Mouse (Mus musculus) left cerebral cortex, adult 18-20 months (tissue): ENCODE data around the gene Hinfp. TPM values are rescaled to one million over a fixed set of nuclear protein-coding genes. Genes with fewer than 3 reads are reported as not detected.
"Not testable (repeated sequence)": the region's sequence is repeated elsewhere in the genome, so short reads cannot be mapped to it uniquely, and the experiment has no call there.

Experiments
- DNase-seq, 2 experiments: peaks; one replicate each; pipeline ENCODE4 v3.0.0; 2021 to 2022; ENCODE audit warnings: low spot score in 2 of 2, mixed read lengths in 1 of 2
- total RNA-seq, 2 experiments: library from RNA; stranded (reverse); gene quantifications; 2 replicates each; pipeline ENCODE4 v1.2.3; 2021

The Hinfp gene
- total RNA-seq, 2 experiments from 2014 or later: 29.1 to 36.1 TPM

DNA sequence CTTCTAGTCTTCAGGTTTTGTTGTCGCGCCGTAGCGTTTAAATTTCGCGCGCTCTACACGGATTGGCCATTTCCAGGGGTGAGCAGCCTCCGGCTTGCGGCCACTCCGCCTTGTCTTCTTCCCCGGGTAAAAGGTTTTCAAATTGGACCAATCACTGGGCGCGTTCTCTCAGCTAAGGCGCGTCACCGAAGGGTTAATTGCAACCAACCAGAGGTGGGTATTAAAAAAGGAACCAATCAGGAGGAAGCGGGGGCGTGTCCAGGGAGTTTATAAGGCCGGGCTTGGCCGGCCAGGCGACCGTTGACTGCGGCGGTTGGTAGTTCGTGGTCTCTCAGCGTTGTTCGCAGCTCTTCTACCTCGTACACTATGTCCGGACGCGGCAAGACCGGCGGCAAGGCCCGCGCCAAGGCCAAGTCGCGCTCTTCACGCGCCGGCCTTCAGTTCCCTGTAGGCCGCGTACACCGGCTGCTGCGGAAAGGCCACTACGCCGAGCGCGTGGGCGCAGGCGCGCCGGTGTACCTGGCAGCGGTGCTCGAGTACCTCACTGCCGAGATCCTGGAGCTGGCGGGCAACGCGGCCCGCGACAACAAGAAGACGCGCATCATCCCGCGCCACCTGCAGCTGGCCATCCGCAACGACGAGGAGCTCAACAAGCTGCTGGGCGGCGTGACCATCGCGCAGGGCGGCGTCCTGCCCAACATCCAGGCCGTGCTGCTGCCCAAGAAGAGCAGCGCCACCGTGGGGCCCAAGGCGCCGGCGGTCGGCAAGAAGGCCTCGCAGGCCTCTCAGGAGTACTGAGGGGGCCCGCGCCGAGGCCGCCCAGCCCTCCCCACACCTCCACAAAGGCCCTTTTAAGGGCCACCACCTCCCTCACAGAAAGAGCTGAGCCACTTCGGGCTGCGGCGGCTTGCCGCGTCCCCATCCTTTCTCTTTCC is 29.2 kb upstream of the Hinfp start, which contains the start of gene H2afx:
Gene H2afx (plus strand): TSS at position 299 of the 935 bp plus-strand sequence.
- DNase-seq: peak; percentile 97 to 98

DNA sequence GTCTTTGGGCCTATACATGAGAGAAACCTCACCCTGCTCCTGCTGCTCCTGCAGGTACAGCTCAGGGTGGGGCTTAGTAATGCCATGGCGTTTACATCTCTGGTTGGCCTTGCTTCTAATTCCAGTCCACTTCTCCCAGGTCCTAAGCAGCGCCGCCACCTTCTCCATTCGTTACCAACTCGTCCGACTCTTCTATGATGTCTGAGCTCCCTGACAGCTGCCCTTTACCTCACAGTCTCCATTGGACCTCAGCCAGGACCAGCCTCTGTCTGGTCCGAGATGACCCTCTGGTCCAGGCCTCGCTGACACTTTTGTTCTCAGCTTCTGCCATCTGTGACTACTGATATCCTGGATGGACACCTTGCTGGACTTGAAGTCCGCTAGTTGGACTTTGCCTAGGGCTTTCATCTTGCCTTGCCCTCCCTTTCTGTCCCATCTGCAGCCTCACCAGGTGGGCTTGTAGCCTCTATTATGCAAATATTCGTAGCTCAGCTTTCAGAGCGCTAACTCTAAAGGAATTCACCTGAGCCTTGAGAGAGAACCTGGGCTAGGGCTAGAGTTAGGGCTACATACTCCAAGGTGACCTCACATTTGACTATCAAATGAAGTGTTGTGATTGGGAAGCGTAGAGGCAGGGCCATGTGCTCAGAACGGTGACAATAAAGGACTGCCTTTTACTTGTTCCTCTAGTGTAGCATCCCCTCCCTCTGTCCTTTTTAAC is 27.6 kb upstream of the Hinfp start:
- DNase-seq: no peak

- DNase-seq: no peak
These were observed 25.3 kb upstream of the Hinfp start for GRCm38 (mm10) chr9:44330736-44331135.

DNA sequence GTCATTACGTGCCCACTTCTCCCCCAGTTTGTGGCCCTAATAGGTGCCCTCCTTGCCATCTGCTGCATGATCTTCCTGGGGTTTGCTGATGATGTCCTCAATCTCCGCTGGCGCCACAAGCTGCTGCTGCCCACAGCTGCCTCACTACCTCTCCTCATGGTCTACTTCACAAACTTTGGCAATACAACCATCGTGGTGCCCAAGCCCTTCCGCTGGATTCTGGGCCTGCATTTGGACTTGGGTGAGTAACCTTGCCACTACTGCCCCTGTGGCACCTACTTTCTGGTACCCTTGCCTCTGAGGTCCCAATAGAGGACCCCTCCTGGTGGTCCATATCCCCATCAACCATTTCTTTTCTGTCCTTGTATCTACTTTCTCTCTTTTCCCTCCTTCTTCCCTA is 22.5 kb upstream of the Hinfp start:
- no peak for DNase-seq

- DNase-seq: no peak
These were observed 21.7 kb upstream of the Hinfp start for GRCm38 (mm10) chr9:44327064-44327711.

GRCm38 (mm10) chr9:44326371-44327063 is 21.0 kb upstream of the Hinfp start:
- peak; percentile 81 to 87 for DNase-seq

DNA sequence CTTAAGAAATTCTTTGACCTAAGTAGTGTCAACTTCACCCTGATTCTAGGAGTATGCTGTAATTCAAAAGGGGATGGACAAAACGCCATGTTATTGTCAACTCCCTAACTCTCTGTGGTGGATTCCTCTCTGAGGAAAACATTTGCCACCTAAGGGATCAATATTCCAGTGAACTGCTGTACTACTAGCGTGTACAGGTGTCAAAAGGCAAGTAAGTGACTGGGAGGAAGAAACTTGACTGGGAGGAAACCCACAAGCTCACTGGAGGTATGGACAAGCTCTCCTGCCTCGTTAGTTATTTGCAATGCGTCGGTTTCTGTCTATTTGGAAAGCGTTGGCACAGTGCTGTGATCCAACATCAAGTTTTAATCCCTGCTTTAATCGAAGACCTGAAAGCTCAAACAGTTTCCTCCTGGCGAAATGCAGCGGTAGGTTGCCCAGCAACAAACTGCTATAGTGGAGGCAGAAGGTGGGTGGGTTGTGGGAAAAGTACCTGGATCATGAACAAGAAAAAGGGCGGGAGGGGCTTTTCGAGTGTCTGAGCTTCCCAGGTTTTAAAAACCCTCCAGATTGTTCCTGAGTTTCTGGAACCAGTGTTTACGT is 20.4 kb upstream of the Hinfp start, which contains the start of gene Dpagt1:
Gene Dpagt1 (plus strand): TSS at position 252 of the 603 bp plus-strand sequence.
- DNase-seq: no peak

- DNase-seq: not testable (repeated sequence)
These were observed 19.7 kb upstream of the Hinfp start for GRCm38 (mm10) chr9:44325032-44325767.

DNA sequence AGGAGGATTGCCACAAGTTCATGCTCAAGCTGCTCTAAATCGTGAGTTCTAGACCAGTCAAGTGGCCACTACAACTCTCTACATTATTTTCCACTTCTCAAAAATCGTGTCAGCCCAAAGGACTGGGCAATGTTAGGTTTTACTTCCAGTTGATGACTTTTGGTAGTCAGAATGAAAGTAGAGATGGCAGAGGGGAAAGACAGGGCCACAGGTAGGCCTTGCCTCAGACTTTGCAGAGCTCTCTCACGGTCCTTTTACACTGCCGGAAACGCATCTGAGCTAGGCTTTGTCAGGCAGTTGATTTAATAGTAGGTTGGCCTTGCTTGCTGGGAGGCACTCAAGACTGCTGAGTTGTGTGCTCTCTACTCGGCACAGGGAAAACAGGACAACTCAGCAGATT is 18.7 kb upstream of the Hinfp start:
- no peak for DNase-seq

GRCm38 (mm10) chr9:44323656-44324055 is 18.2 kb upstream of the Hinfp start:
- not testable (repeated sequence) for DNase-seq

GRCm38 (mm10) chr9:44320799-44321133 is 15.3 kb upstream of the Hinfp start:
- no peak for DNase-seq

GRCm38 (mm10) chr9:44319887-44320798 is 14.7 kb upstream of the Hinfp start, which contains the start of gene C2cd2l:
C2cd2l (minus strand) TSS chr9:44320285.
- peak; percentile 88 to 93 for DNase-seq

DNA sequence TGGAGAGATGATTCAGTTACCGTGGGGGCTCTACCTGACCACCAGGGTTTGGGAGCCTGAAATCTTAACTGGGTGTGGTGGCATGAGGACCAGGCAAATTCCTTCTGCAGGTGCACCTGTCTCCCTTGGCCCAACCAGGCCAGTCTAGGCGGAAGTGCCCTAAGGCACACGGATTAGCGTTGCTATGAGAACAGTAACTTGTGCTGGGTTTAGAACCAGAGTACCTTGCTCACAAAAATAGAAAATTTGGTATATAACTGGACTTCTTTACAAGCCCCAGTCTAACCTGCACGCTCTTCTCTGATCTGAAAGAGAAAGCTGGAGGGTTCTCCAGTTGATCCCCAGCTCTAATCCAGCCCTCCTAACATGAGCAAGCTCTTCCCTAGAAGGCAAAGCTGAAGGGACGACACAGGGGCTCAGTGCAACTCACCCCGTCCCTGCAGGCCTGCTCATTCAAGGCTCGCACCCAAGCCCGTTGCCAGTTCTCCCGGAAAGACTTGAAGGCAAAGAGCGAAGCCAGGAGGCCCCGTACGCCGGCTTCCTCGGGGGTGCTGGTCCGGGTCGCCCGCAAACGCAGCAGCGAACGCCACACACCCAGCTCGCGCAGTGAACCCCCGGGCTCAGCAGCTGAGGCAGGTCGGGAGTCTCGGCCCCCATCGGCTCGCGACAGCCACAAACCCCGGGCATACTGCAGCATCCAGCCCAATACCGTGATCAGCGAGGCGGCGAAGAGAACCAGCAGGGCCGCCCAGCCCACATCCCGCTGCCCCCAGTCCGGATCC is 13.8 kb upstream of the Hinfp start:
- peak; percentile 30 to 51 for DNase-seq

DNA sequence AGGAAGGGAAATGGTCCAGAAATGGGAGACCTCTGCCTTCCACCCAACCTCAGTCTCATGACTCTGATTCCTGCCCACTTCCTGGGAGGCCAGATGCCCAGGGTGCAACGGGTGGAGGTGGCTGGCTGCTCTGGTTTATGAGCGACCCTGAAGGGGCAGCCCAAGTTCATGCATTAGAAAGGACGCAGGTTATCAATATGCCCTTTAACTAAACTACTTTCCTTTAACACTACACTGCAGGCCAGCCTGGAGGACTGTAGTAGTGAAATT is 13.3 kb upstream of the Hinfp start:
- no peak for DNase-seq

- DNase-seq: no peak
These were observed 12.8 kb upstream of the Hinfp start for GRCm38 (mm10) chr9:44318076-44318825.

DNA sequence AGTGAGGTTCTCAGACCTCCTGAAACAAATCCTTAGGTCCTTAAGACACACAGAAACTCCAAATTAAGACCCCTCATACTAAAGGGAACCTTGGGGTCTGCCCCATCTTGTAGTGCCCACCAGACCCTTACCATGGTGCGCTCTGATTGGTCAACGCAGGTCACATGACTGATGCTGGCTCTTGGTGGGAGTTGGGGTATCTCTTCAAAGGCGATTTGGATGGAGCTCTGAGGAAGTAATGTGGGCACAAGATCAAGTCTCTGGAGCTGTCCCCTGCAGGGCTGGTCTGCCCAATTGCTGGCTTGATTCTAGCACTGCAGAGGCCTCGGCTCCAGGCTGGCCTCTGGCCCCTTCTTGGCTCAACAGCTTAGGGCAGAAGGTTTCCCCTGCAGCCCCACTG is 12.0 kb upstream of the Hinfp start:
- DNase-seq: no peak

DNA sequence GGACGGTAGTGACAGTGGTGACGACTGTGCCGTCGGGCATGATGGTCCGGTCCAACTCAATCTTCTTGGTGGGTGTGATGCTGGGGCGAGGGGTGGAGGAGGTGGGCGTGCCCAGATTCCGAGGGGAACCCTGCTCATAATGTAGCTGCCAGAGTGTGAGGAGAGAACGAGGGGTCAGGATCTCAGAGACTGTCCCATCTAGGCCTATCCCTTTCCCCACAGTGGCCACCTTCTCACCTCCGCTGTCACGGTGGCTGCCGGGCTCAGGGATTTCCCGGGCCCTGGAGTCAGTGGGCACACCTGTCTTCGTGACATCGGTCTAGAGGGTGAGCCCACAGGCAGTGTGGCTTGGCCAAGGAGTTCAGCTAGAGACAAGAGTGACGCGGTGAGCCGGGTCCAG is 9.4 kb upstream of the Hinfp start:
- no peak for DNase-seq

DNA sequence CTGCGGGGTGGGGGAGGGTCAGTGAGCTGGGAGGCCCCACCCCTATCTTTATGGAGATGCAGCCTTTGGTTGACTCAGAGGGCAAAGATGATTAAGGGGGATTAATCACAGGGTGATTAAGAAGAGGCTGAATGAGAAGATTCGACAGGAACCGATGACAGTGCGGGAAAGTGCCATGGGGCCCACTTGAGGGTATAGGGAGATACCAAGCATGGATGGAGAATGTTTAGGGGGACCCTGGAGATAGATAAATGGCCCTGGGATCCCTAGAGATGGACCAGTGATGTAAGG is 8.7 kb upstream of the Hinfp start:
- DNase-seq: no peak
